Mouse (Mus musculus) thymus, adult 2 months (tissue): ENCODE data around the gene Prtg. TPM values are rescaled to one million over a fixed set of nuclear protein-coding genes. Genes with fewer than 3 reads are reported as not detected.

Source experiments
- DNase-seq: peaks from one replicate; pipeline ENCODE4 v3.0.0; 2021
- H3K27ac ChIP-seq: fragments of 200-500 bp; 2 replicates; pipeline ENCODE4 v1.5.1; 2012; ENCODE audit warnings: low read length, control low read depth; ENCODE audit not compliant: control insufficient read depth, insufficient read depth
- H3K27me3 ChIP-seq: fragments of 200-500 bp; 2 replicates; pipeline ENCODE4 v1.6.1; 2012; ENCODE audit warnings: mild to moderate bottlenecking, low read length, moderate library complexity, mixed read lengths; ENCODE audit not compliant: control insufficient read depth, insufficient read depth
- H3K36me3 ChIP-seq: fragments of 200-500 bp; 2 replicates; pipeline ENCODE4 v1.6.1; 2012; ENCODE audit warnings: mild to moderate bottlenecking, low read length, moderate library complexity; ENCODE audit not compliant: control insufficient read depth, insufficient read depth
- H3K4me1 ChIP-seq: fragments of 200-500 bp; replicated peaks from 2 replicates; pipeline ENCODE4 v1.6.1; 2012; ENCODE audit warnings: low read length; ENCODE audit not compliant: control insufficient read depth, insufficient read depth
- H3K4me3 ChIP-seq: fragments of 200-500 bp; 2 replicates; pipeline ENCODE4 v1.5.1; 2012; ENCODE audit warnings: mild to moderate bottlenecking, low read length, control low read depth, moderate library complexity; ENCODE audit not compliant: control insufficient read depth, insufficient read depth
- CTCF ChIP-seq: fragments of 200-500 bp; IDR thresholded peaks from 2 replicates; pipeline ENCODE4 v1.5.1; 2012; ENCODE audit warnings: mild to moderate bottlenecking, control low read depth, low read length, moderate library complexity, borderline replicate concordance; ENCODE audit not compliant: control insufficient read depth, poor library complexity, insufficient read depth; ENCODE audit errors: extremely low read depth
- POLR2A ChIP-seq: fragments of 200-500 bp; IDR thresholded peaks from 2 replicates; pipeline ENCODE4 v1.6.1; 2012; ENCODE audit warnings: mild to moderate bottlenecking, low read length, control low read depth, moderate library complexity; ENCODE audit not compliant: control insufficient read depth, poor library complexity, insufficient read depth; ENCODE audit errors: extremely low read depth
- WGBS: fragments of 180-500 bp; shearing (Covaris S2); methylation state at CpG from one replicate; pipeline ENCODE4 v1.1.7; 2018; 5-methylcytosine and 5-hydroxymethylcytosine counted together
- polyA plus RNA-seq: library from polyadenylated mRNA; depleted of rRNA; stranded (reverse); fragments of >200 nt; gene quantifications from 2 replicates; pipeline ENCODE4 v1.2.3, GENCODE M21; 2012

The Prtg gene
- polyA plus RNA-seq, 1 experiment, result 0.07 TPM

GRCm38 (mm10) chr9:72892761-72893160, 86.1 kb downstream of the Prtg start:
- H3K27me3 ChIP-seq, result no peaks in the 10 kb centered on the region
- no peak overlapping the region for H3K27ac ChIP-seq
- DNase-seq, result no peak
- no peaks in the 10 kb centered on the region for H3K36me3 ChIP-seq
- TF ChIP-seq CTCF (no peak), POLR2A (no peak)
- 96% methylated on average over 5 of the region's 5 CpGs for WGBS
- H3K4me3 ChIP-seq, result no peak overlapping the region
- H3K4me1 ChIP-seq, result peaks cover 8% of the 10 kb centered on the region

- DNase-seq, result no peak
- no peak for TF ChIP-seq POLR2A
- no peak for TF ChIP-seq CTCF
- H3K27me3 ChIP-seq, result no peaks in the 10 kb centered on the region
- WGBS, result 96% methylated on average over 6 of the region's 6 CpGs
- H3K36me3 ChIP-seq, result no peaks in the 10 kb centered on the region
- H3K4me1 ChIP-seq, result peaks cover 8% of the 10 kb centered on the region
- H3K27ac ChIP-seq, result no peak overlapping the region
- H3K4me3 ChIP-seq, result no peak overlapping the region
These were observed 88.2 kb downstream of the Prtg start for GRCm38 (mm10) chr9:72894796-72895352.

GRCm38 (mm10) chr9:72902057-72902456, 95.4 kb downstream of the Prtg start:
- Histone ChIP-seq H3K36me3 (no peaks in the 10 kb centered on the region), H3K27me3 (no peaks in the 10 kb centered on the region), H3K27ac (no peak overlapping the region), H3K4me3 (no peak overlapping the region), H3K4me1 (peaks cover 3% of the 10 kb centered on the region; the same call in 1 of the 2 replicates)
- DNase-seq, result no peak
- no peak for TF ChIP-seq POLR2A
- no peak for TF ChIP-seq CTCF
- whole genome bisulfite sequencing, result 87% methylated on average over 8 of the region's 8 CpGs

- H3K4me1 ChIP-seq, result peaks cover 3% of the 10 kb centered on the region; the same call in 1 of the 2 replicates
- DNase-seq, result no peak
- H3K27ac ChIP-seq, result no peak overlapping the region
- H3K27me3 ChIP-seq, result no peaks in the 10 kb centered on the region
- TF ChIP-seq POLR2A (no peak), CTCF (no peak)
- WGBS, result 42% methylated on average over 5 of the region's 5 CpGs
- H3K4me3 ChIP-seq, result no peak overlapping the region
- no peaks in the 10 kb centered on the region for H3K36me3 ChIP-seq
These were observed 95.9 kb downstream of the Prtg start for GRCm38 (mm10) chr9:72902611-72903010.

GRCm38 (mm10) chr9:72906693-72907103, 100.0 kb downstream of the Prtg start:
- peaks cover 3% of the 10 kb centered on the region; the same call in 1 of the 2 replicates for H3K4me1 ChIP-seq
- no peaks in the 10 kb centered on the region for H3K27me3 ChIP-seq
- no peak overlapping the region for H3K27ac ChIP-seq
- WGBS, result 90% methylated on average over 6 of the region's 6 CpGs
- H3K4me3 ChIP-seq, result no peak overlapping the region
- H3K36me3 ChIP-seq, result no peaks in the 10 kb centered on the region
- DNase-seq, result no peak
- no peak for TF ChIP-seq CTCF
- no peak for TF ChIP-seq POLR2A

GRCm38 (mm10) chr9:72911381-72911780, 104.7 kb downstream of the Prtg start:
- DNase-seq, result no peak
- Histone ChIP-seq H3K4me1 (no peaks in the 10 kb centered on the region), H3K27ac (no peak overlapping the region), H3K36me3 (no peaks in the 10 kb centered on the region), H3K4me3 (no peak overlapping the region), H3K27me3 (no peaks in the 10 kb centered on the region)
- WGBS, result 97% methylated on average over 2 of the region's 2 CpGs
- TF ChIP-seq CTCF, result no peak
- TF ChIP-seq POLR2A, result no peak

- Histone ChIP-seq H3K4me3 (no peak overlapping the region), H3K27me3 (no peaks in the 10 kb centered on the region), H3K27ac (no peak overlapping the region), H3K4me1 (no peaks in the 10 kb centered on the region), H3K36me3 (no peaks in the 10 kb centered on the region)
- no peak for DNase-seq
- WGBS, result 76% methylated on average over 6 of the region's 6 CpGs
- TF ChIP-seq CTCF (no peak), POLR2A (no peak)
These were observed 106.9 kb downstream of the Prtg start for GRCm38 (mm10) chr9:72913551-72913950.
